Mouse (Mus musculus): ENCODE measurements around the gene Miga1.

- TF ChIP-seq EP300 (IDR thresholded peaks at IDR 0.05; ENCODE audit: insufficient read depth, low read depth, low read length) (no peak), CTCF (IDR thresholded peaks at IDR 0.05; ENCODE audit: low read depth, low read length) (no peak)
Measured at GRCm38 (mm10) chr3:152332104-152332503, 8.1 kb downstream of the Miga1 start.

Measured in ES-Bruce4 (cell line).